Mouse (Mus musculus): Measurements from ENCODE around the gene Onecut3.

Gene Onecut3

GRCm38 (mm10) chr10:80503599-80504220, 9.1 kb downstream of the Onecut3 start:
- DNase-seq (ENCODE audit: low read depth, low spot score): no peak

- DNase-seq (ENCODE audit: low read depth, low spot score): no peak
Measured at GRCm38 (mm10) chr10:80504724-80505123, 10.1 kb downstream of the Onecut3 start.

GRCm38 (mm10) chr10:80506222-80506621, 11.6 kb downstream of the Onecut3 start:
- DNase-seq (ENCODE audit: low read depth, low spot score): peak; percentile 38

DNA sequence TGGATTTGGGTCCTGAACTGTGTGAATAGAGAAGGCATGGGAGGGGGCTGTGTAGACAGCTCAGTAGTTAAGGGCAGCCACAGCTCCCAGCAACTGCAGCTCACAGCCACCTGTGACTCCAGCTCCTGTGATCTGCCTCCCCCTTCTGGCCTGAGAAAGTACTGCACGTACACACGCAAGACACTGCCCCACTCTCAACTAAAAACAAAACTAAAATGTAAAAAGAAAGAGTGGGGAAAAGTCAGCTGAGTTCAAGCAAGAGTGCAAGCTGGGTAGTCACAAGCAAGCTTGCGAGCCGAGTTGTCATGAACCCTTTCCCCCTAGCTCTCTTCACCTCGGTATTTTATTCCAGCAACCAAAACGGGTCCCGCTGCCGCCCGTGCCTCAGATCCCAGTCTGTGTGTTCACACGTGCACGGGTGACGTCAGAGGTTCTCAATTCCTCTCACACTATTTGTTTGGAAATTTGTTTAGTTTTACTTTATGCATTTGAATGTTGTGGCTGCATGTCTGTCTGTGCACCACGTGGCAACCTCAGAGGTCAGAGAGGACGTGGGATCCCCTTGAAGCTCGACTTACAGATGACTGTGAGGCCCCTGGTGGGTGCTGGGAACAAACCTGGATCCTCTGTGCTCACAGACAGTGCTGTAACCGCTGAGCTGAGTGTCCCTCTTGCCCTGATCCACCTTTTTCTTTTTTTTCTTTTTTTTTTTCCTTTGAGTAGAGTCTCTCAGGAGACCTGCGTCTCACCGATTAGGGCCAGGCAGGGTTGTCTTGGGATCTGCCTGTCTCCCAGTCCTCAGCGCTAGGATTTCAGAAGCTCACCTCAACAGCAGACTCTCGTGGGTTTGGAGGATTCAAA, 15.0 kb downstream of the Onecut3 start:
- DNase-seq (ENCODE audit: low read depth, low spot score): peak; percentile 48

- DNase-seq (ENCODE audit: low read depth, low spot score): no peak
Measured at GRCm38 (mm10) chr10:80510273-80510660, 15.6 kb downstream of the Onecut3 start.

DNA sequence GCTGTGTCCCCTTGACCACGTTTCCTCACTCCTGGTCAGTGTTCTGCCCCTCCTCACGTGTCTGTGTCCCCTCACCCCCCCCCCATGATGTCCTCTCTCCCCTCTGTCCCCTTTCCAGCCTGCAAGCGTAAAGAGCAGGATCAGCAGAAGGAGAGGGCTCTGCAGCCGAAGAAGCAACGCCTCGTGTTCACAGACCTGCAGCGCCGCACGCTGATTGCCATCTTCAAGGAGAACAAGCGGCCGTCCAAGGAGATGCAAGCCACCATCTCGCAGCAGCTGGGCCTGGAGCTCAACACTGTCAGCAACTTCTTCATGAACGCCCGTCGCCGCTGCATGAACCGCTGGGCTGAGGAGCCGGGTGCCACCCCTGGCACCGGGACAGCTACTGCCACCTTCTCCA, 19.1 kb downstream of the Onecut3 start:
- DNase-seq (ENCODE audit: low read depth, low spot score): no peak

DNA sequence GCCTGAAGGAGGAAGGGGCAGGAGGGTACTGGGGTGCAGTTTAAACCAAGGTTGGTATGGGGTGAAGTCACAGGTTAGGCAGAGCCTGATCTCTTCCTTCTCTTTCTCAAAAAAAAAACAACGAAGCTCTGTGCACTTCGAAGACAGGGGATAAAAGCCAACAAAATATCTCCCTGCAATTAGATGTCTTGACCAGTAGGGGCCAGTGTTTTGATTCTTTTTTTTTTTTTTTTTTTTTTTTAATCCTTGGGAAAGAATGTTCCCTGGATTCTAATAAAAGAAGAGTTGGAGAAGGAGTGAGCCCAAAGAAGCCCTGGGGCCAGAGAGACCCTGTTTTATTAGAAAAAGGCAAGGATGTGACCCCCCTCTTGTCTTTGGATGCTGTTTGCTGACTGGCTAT, 24.7 kb downstream of the Onecut3 start:
- DNase-seq (ENCODE audit: low read depth, low spot score): no peak

DNA sequence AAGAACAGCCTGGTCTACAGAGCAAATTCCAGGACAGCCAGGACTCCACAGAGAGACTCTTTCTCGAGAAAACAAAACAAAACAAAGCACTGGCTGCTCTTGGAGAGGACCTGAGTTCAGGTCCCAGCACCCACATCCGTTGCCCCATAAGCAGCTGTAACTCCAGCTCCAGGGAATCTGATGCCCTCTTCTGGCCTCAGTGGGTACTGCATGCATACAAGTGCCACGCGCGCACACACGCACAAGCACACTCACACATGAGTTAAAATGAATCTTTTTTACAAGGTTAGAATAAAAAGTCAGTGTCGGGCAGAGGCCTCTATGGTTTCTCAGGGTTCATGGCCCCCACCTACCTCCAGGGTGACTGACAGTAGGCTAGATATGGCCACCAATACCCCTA, 28.7 kb downstream of the Onecut3 start:
- DNase-seq (ENCODE audit: low read depth, low spot score): no peak

DNA sequence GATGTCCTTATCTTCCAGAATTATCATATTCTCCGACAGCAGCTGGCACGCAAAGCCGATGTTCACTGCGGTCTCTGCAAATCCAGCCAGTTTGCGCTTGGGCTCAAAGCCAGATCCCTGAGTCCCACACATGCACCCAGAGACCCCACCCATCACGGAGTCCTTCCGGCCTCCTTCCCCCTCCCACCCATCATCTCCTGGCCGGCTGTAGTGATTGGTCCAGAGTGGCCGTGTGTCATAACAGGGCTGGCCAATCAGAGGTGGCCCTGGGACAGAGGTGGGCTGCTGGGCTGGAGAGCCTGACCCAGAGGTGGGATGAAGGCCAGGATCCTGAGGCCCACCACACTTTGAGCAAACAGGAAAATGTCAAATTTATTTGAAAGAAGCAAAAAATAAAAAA, 31.5 kb downstream of the Onecut3 start:
- DNase-seq (ENCODE audit: low read depth, low spot score): no peak

DNA sequence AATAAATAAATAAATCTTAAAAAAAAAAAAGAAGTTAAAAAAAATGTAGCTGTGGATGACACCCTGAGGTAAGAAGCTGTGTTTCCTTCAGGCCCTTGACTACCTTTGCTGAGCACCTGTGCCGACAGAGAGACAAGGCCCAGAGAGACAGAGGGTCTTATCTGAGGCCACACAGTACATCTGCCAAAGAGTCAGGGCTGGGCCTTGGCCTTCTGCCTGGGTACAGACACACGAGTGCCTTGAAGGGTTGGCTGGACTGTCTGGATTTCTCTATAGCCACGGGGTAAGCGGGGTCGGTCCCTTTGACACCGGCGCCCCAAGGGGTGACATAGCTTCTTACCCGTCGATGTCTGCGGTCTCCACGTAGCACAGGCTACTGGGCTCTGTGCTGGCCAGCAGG, 38.1 kb downstream of the Onecut3 start:
- no peak for DNase-seq (ENCODE audit: low read depth, low spot score)

- DNase-seq (ENCODE audit: low read depth, low spot score): no peak
Measured at GRCm38 (mm10) chr10:80533704-80534103, 39.1 kb downstream of the Onecut3 start.

DNA sequence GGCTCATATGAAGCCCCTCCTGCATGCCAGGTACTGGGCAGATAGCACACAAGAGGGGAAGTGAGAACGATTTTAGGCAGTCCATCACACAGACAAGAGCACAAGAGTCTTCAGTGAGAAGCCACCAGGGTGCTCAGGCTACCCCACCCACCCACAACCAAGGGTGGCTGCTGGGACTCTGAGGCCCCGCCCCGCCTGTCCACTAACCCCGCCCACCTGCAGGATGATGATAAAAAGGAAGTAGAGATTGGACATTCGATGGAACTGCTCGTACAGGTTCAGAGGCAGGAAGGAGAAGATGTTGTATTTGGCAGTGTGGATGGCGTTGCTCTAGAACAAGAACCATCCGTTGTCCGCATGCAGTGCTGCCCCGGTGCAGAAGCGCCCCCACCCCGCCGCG, 40.4 kb downstream of the Onecut3 start:
- no peak for DNase-seq (ENCODE audit: low read depth, low spot score)

DNA sequence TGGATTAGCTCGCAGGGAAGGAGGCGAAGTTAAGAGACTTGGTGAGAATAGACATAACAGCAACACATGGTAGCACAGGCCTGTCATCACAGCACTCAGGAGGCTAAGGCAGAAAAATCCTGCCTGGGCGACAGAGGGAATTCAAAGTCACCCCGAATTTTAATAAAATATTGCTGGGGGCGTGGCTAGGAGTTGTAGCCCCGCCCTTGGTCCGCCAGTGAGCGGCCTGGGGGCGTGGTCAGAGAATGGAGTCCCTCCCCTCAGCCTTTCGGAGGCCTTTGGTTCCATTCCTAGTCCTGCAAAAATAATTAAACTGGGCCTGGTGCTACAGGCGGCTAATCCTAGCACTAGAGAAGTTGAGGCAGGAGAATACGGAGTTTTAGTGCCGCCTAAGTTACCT, 41.1 kb downstream of the Onecut3 start:
- DNase-seq (ENCODE audit: low read depth, low spot score): no peak

- no peak for DNase-seq (ENCODE audit: low read depth, low spot score)
Measured at GRCm38 (mm10) chr10:80538180-80538579, 43.5 kb downstream of the Onecut3 start.

DNA sequence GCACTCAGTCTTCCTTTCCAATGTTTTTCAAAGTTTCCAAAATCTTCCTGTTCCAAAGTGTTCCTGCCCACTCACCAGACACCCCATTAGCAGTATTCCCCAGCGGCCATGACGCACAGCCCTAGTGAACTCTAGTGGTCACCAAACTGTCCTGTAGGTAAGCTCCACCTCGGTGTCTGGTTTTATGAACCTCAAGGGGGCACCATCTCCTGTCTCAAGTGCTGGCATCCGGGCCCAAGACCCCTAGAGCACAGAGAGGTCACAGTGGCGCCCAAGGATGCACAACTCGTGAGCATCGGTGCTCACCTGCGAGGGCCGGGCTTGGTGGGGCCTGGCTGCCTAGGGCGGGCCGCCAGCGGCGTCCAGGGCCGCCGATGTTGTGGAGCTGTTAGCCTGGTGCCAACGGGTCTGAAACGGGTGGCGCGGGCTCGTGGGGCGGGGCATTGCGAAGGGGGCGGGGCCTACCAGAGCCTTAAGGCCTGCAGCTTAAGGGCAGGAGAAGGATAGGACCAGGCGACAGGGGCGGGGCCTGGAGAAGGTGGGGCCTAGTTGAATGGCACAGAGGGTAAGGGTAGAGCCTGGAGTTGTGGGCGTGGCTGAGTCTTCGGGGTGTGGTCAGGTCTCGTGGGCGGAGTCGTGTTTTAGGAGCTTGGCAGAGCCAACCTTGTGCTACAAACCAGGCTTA, 44.2 kb downstream of the Onecut3 start, which contains the start of gene Atp8b3:
Atp8b3 (minus strand) TSS at position 415 of the 685 bp plus-strand sequence.
- DNase-seq (ENCODE audit: low read depth, low spot score): peak; percentile 25

GRCm38 (mm10) chr10:80539493-80539892, 44.9 kb downstream of the Onecut3 start:
- DNase-seq (ENCODE audit: low read depth, low spot score): no peak

DNA sequence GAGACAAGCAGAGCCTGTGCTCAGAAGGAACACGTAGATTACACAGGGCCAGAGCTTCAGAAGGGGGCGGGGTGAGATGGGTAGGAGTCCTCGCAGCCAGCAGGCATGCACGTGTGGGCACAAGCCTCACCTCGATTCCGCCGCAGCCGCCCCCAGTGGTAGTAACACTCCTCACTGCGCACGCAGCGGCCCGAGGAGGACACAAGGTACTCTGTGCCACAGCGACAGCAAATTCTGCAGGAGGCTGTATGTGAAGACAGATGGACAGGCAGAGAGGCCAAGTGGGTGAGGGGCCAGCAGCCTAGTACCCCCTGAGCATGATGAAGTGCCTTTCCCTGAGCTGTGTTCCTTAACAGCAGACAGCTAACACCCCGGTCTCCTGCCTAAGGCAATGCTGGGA, 49.2 kb downstream of the Onecut3 start:
- DNase-seq (ENCODE audit: low read depth, low spot score): no peak

- no peak for DNase-seq (ENCODE audit: low read depth, low spot score)
Measured at GRCm38 (mm10) chr10:80545590-80545989, 51.0 kb downstream of the Onecut3 start.

GRCm38 (mm10) chr10:80546945-80547344, 52.3 kb downstream of the Onecut3 start:
- no peak for DNase-seq (ENCODE audit: low read depth, low spot score)

GRCm38 (mm10) chr10:80547539-80547938, 52.9 kb downstream of the Onecut3 start:
- DNase-seq (ENCODE audit: low read depth, low spot score): no peak

DNA sequence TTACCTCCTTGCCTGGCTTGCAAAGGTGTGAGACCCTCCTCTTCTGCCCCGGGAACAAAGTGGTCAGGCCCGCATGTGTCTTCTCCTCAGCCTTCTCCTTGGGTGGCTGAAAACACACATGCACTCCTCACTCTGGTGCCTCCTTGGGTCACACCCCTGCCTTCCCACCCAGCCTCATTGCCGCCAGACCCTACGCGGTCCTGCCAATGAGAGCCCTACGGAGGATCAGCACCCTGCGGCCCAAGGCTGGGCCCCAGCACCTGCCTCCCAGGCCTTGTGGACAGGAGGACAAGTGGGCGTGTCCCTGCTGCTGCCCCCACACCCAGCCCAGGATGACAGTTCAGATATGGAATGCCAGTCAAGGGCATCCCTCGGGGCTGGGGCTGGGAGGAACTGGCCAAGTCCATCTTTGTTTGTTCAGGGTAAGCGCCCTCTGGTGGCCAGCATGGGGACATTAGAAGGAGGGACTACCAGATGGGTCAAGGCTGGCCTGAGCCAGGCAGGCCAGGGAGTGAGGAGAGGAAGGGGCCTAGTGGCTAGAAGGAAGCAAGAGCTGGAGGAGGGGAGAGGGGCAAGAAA, 53.9 kb downstream of the Onecut3 start:
- peak; percentile 44 for DNase-seq (ENCODE audit: low read depth, low spot score)

DNA sequence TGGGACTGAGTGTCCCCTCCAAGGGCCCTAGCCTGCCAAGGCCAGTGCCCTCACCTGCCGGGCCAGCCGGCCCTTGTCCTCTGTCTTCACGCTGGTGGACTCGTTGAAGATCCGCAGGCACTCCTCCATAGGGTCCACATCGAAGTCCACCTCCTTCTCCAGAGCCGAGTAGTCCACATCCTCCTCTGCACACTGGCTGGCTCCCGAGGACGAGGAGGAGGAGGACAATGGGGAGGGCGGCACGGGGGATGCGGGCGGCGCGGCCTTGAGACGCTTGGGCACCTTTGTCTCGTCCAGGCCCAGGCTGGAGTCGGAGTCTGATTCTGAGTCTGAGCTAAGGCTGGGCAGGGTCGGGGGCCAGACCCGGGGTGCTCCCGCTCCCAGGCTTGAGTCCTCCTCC, 54.6 kb downstream of the Onecut3 start:
- DNase-seq (ENCODE audit: low read depth, low spot score): no peak
